Mouse (Mus musculus) embryo, embryonic 11.5 days (tissue): ENCODE data around the gene Nav2.

Experiments used
- DNase-seq: peaks from one replicate; pipeline ENCODE4 v3.0.0-alpha.2; 2012; ENCODE audit warnings: low read depth, low spot score

Gene Nav2

GRCm38 (mm10) chr7:49396202-49396601 lies 487.7 kb downstream of the Nav2 start:
- no peak for DNase-seq

- no peak for DNase-seq
Measured at GRCm38 (mm10) chr7:49397441-49398003, 489.0 kb downstream of the Nav2 start.

- no peak for DNase-seq
Measured at GRCm38 (mm10) chr7:49398020-49398516, 489.6 kb downstream of the Nav2 start.

- peak; percentile 56 for DNase-seq
Measured at GRCm38 (mm10) chr7:49399314-49399713, 490.8 kb downstream of the Nav2 start.

GRCm38 (mm10) chr7:49400463-49400862 lies 491.9 kb downstream of the Nav2 start:
- no peak for DNase-seq

GRCm38 (mm10) chr7:49402526-49402925 lies 494.0 kb downstream of the Nav2 start:
- no peak for DNase-seq

GRCm38 (mm10) chr7:49407688-49408087 lies 499.2 kb downstream of the Nav2 start:
- no peak for DNase-seq

- no peak for DNase-seq
Measured at GRCm38 (mm10) chr7:49408625-49409024, 500.1 kb downstream of the Nav2 start.

GRCm38 (mm10) chr7:49409265-49409664 lies 500.7 kb downstream of the Nav2 start:
- no peak for DNase-seq

- no peak for DNase-seq
Measured at GRCm38 (mm10) chr7:49410188-49410587, 501.7 kb downstream of the Nav2 start.

GRCm38 (mm10) chr7:49410892-49411291 lies 502.4 kb downstream of the Nav2 start:
- no peak for DNase-seq

- DNase-seq = no peak
Measured at GRCm38 (mm10) chr7:49411803-49412202, 503.3 kb downstream of the Nav2 start.

GRCm38 (mm10) chr7:49415131-49415530 lies 506.6 kb downstream of the Nav2 start:
- DNase-seq = no peak

GRCm38 (mm10) chr7:49415716-49416115 lies 507.2 kb downstream of the Nav2 start:
- DNase-seq = no peak

- no peak for DNase-seq
Measured at GRCm38 (mm10) chr7:49418841-49419240, 510.3 kb downstream of the Nav2 start.

- DNase-seq = no peak
Measured at GRCm38 (mm10) chr7:49420139-49420802, 511.8 kb downstream of the Nav2 start.

- no peak for DNase-seq
Measured at GRCm38 (mm10) chr7:49421261-49421660, 512.7 kb downstream of the Nav2 start.

- no peak for DNase-seq
Measured at GRCm38 (mm10) chr7:49423943-49424342, 515.4 kb downstream of the Nav2 start.

- DNase-seq = peak; percentile 41
Measured at GRCm38 (mm10) chr7:49426060-49426459, 517.5 kb downstream of the Nav2 start.

- DNase-seq = no peak
Measured at GRCm38 (mm10) chr7:49427843-49428242, 519.3 kb downstream of the Nav2 start.

GRCm38 (mm10) chr7:49428947-49429346 lies 520.4 kb downstream of the Nav2 start:
- no peak for DNase-seq

- no peak for DNase-seq
Measured at GRCm38 (mm10) chr7:49430808-49431207, 522.3 kb downstream of the Nav2 start.

- no peak for DNase-seq
Measured at GRCm38 (mm10) chr7:49433945-49434344, 525.4 kb downstream of the Nav2 start.
